Mouse (Mus musculus) spleen, embryonic (tissue): ENCODE data around the gene Rasl11b.

Experiments
- CTCF ChIA-PET: fragments of 350-600 bp; sonication (Branson Sonifier 250); formaldehyde crosslinking; loops from one replicate; lab custom pipeline; 2022; lab: Charles Lee

The Rasl11b gene

DNA sequence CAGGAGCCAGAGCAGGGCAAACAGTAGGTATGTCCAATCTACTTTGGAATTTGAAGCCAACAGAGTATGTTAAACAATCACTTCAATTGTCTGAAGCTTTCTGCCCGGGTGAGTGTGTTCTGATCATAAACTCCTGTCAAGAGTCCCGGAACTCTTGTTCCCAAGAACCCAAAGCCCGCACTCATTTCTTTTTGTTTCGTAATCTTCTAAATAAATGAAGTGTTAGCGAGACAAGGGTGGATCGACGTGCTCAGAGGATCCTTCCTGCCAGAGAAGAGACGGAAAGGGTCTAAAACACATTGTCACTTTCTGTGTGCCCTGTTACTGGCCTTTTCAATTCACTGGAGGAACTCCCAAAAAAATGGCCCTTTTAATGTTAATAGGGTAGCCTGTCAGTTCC, 6.2 kb upstream of the Rasl11b start:
- CTCF ChIA-PET = no interaction called here

- CTCF ChIA-PET = no interaction called here
Measured at GRCm38 (mm10) chr5:74189484-74190160, 5.5 kb upstream of the Rasl11b start.

- CTCF ChIA-PET = no interaction called here
Measured at GRCm38 (mm10) chr5:74190161-74190491, 5.0 kb upstream of the Rasl11b start.

GRCm38 (mm10) chr5:74190911-74191310, 4.2 kb upstream of the Rasl11b start:
- CTCF ChIA-PET = no interaction called here

- CTCF ChIA-PET = no interaction called here
Measured at GRCm38 (mm10) chr5:74193008-74193407, 2.1 kb upstream of the Rasl11b start.

- CTCF ChIA-PET = no interaction called here
Measured at GRCm38 (mm10) chr5:74193626-74194025, 1.5 kb upstream of the Rasl11b start.

DNA sequence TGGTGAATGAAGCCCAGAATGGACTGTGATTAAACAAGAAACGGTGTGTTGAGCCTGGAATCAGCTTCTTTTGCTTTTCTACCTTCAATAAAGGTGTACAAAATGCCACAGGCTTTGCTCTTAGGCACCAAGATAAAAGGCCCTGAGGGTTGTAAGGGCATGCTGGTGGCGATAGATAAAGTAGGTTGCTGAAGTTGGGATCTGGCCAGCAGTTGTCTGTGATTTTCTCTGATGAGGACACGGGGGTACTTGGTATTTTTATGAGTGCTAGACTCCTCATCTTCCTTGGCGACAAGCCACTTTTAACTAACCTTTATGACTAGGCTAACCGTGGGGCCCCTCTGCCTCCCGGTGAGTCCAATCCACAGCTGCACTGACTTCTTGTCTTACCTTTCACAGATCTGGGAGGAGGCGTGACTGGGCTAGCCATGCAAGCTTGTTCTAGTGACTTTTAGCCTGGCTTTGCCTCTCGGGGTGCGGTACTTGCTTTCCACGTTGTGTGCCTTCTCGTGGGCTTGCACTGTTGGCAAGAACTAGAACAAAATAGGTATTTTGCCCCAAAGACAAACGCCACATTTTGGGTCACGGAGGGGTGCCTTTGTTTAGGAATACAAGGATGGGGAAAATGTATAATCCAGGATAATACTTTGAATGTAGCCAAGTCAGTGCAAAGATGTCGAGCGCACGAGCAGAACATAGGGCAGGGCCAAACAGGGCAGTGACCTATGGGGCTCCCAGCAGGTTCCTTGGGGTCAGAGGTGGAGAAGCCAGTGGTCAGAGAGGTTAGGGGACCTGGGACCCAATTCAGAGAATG, 852 bp upstream of the Rasl11b start:
- CTCF ChIA-PET = no interaction called here

DNA sequence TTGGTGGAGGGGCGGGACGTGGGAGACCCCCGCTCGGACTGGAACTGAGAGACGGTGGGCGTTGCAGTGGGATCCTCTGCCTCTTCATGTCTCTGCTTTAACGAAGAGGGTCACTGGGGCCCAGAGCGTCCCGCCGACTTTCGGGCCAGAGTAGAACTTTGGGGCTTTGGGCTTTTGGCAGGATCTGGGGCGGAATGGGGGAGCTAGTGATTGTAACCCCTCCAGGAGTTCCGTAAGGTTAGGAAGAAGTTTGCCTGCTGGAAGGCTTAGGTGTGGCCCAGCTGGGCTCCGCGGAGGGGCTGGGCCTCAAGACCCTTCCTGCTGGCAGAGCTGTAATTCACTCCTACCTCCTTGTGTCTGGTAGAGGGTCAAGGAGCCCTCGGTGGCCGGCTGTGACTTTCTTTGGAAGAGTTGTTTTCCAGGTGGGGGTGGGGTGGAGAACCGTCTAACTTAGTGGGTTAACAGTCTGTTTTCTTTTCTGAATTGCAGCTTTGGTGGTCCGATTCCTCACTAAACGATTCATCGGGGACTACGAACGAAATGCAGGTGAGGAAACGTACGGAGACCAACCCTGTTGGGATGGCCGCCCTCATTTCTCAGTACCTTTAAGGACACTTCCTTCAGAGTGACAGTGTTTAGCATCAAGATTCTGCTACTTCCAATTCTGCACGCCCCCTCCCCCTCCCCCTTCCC, 674 bp downstream of the Rasl11b start:
- CTCF ChIA-PET = interaction anchor here (0.6 kb wide), 1 partner anchor 35 kb away, joined by 3 read pairs; no protein-coding TSS in a partner anchor

DNA sequence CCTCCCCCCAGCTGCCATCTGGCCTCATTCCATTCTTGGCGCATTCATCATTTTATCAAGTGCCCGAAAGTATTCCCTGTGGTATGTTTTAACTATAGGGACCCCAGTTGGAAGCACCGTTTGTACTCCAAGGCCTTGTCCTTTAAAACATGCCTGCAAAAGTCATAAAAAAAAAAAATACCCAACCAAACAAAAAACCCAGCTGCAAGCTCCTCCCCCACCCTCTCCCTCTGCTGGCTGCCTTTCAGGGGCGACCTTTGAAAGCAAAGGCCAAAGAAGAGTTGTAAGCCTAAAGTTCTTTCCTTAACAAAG, 1.2 kb downstream of the Rasl11b start:
- CTCF ChIA-PET = interaction anchor here (0.6 kb wide), 1 partner anchor 34 kb away, joined by 3 read pairs; no protein-coding TSS in a partner anchor

DNA sequence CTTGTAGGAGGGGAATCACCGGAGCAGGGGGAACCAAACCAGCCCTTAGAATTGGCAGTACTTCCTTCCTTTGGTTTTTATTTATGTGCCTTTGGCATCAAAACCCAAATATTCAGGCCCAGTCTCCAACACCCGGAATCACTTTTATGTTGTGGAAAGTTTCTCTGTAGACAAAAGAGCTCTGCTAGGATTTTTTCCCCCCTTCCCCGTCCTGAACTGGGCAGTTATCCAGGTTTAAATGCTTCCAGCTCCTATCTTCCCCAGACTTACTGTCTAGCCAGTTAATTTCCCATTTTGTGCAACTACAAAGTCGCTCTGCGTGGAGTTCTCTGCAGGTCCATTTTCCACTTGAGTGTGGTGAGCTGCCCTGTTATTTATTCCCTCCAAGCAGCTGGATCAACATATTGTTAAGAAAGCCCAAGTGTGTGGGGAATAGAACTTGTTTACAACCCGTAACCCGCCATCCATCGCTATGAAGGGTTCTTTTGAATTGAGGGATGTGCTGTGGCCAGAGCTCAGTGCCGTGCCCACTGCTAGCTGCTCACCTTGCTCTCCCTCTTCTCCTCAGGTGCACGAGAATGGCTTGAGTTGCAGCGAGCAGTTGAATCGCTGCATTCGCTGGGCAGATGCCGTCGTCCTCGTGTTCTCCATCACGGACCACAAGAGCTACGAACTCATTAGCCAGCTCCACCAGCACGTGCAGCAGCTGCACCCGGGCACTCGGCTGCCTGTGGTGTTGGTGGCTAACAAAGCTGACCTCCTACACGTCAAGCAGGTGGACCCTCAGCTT, 2.6 kb downstream of the Rasl11b start:
- CTCF ChIA-PET = no interaction called here

- CTCF ChIA-PET = no interaction called here
Measured at GRCm38 (mm10) chr5:74198446-74198845, 3.4 kb downstream of the Rasl11b start.

GRCm38 (mm10) chr5:74199793-74200192, 4.7 kb downstream of the Rasl11b start:
- CTCF ChIA-PET = no interaction called here

- CTCF ChIA-PET = no interaction called here
Measured at GRCm38 (mm10) chr5:74200481-74200880, 5.4 kb downstream of the Rasl11b start.

- CTCF ChIA-PET = no interaction called here
Measured at GRCm38 (mm10) chr5:74201570-74202357, 6.7 kb downstream of the Rasl11b start.

GRCm38 (mm10) chr5:74202515-74202914, 7.4 kb downstream of the Rasl11b start:
- CTCF ChIA-PET = no interaction called here

- CTCF ChIA-PET = no interaction called here
Measured at GRCm38 (mm10) chr5:74204465-74204864, 9.4 kb downstream of the Rasl11b start.

- CTCF ChIA-PET = no interaction called here
Measured at GRCm38 (mm10) chr5:74205509-74205908, 10.4 kb downstream of the Rasl11b start.

DNA sequence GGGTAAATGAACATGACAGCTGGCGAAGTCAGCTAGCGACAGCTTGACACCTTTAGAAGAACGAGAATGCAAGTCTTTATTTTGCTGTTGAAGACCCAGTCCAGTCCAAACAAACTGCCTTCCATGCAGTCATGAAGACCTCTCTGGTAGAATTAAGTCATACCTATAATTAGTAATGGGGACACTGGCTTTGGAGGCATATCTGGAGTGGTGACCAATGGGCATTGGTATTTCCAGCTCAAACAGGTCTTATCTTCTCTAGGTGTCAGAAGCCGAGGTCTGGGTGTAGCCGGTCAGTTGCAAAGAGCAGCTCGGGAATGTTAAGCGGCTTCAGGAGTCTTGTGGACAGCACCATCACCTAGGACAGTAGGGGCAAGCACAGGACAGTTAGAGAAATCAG, 11.0 kb downstream of the Rasl11b start:
- CTCF ChIA-PET = no interaction called here

- CTCF ChIA-PET = no interaction called here
Measured at GRCm38 (mm10) chr5:74206649-74207048, 11.6 kb downstream of the Rasl11b start.

DNA sequence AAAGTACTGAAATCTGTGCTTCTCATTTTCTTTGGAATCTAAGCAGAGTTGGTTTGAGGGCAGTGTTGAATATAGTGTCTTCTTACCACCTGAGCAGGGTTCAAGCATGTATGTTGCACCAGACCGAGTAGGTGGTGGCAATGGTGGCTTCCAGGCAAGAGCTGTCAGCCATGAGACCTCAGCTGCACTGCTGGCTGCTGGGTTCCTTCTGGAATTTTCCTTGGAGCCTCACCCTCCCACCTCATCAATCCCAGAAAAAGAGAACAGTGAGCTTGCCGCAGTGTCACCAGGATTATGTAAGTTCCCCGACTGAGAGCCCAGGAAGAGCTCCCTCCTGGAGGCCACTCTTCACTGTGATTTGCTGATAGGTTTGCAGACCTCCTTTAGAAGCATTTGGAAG, 12.1 kb downstream of the Rasl11b start:
- CTCF ChIA-PET = no interaction called here

- CTCF ChIA-PET = no interaction called here
Measured at GRCm38 (mm10) chr5:74208438-74208837, 13.4 kb downstream of the Rasl11b start.
